Mouse (Mus musculus) cerebellum, adult 2 months (tissue): Measurements from ENCODE around the gene Tiam1.

Experiments used
- CTCF ChIP-seq: fragments of 200-500 bp; IDR thresholded peaks from 2 replicates; pipeline ENCODE4 v1.5.1; 2011; ENCODE audit warnings: low read depth, mild to moderate bottlenecking, control low read depth, low read length, moderate library complexity, borderline replicate concordance; ENCODE audit not compliant: insufficient read depth
- POLR2A ChIP-seq: fragments of 200-500 bp; IDR thresholded peaks from 2 replicates; pipeline ENCODE4 v1.6.1; 2011; ENCODE audit warnings: low read length, control low read depth, borderline replicate concordance; ENCODE audit not compliant: insufficient read depth

DNA sequence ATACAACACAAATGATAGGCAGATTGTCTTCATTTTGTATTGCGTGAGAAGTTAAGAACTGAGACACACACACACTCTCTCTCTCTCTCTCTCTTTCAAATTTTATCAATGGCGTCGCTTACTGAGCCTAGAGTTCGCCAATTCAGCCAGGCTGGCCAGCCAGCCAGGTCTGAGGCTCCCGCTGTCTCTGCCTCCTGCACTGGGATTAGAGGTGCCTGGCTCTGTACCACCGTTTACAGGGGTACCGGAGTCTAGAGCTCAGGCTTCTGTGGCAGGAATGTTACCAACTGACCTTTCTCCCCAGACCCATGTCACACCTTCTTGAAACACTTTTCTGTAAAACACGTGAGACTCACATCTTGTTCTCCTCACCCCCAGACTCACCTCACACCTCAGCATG is 298.1 kb downstream of the Tiam1 start:
- TF ChIP-seq POLR2A (no peak), CTCF (no peak)
